Mouse (Mus musculus) lung, adult 2 months (tissue): Measurements from ENCODE around the gene Reep3.

ENCODE experiments used
- CTCF ChIP-seq: fragments of 200-500 bp; IDR thresholded peaks from 2 replicates; pipeline ENCODE4 v1.5.1; 2011; ENCODE audit warnings: mild to moderate bottlenecking, low read length, control low read depth; ENCODE audit not compliant: insufficient read depth
- POLR2A ChIP-seq: fragments of 200-500 bp; IDR thresholded peaks from 2 replicates; pipeline ENCODE4 v1.6.1; 2011; ENCODE audit warnings: low read depth, mild to moderate bottlenecking, control low read depth, low read length, borderline replicate concordance; ENCODE audit errors: extremely low read depth

DNA sequence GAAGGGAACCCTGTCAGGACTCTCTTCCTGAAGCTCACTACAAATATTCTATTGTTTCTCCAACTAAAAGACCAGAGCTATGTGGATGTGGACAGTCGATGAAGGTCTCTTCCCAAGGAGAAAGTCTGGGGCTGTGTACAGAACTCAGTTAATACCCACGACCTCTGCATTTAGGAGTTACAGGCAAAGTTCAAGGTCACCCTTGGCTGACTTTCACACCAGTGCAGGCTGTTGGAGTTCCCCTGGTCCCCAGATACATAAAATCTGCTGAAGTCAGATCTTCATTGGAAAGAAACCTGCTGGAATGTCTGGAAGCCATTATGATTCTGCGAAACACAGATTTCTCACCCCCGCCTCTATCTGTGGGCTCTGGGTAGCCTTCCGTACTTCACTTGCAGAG lies 45.3 kb downstream of the Reep3 start:
- TF ChIP-seq POLR2A, result no peak
- no peak for TF ChIP-seq CTCF
